Mouse (Mus musculus): ENCODE data around the gene Adamts16.
"Not testable (repeated sequence)": the region's sequence is repeated elsewhere in the genome, so short reads cannot be mapped to it uniquely, and the experiment has no call there.

Gene Adamts16

DNA sequence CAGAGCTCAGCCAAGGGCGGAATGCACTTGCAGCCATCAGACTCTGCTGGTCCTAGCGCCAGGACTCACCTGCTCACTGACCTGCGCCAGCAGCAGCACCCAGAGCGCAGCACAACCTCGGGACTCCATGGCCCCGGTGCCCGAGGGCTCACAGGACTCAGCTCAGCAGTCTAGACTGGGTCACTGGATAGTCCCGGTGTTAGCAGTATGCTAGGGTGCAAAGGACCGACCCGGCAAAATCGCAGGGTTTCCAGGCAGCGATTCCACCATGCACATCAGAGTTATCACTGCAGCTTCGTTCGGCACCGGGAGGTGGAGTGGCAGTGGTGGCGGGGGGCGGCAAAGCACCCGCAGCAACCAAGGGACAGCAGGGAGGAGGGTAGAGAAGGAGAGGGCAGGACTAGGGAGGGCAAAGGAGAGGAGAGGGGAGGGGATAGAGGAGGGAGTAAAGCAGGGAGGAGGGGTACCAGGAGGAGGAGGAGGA is at the start of gene Adamts16:
Adamts16 (minus strand) TSS at position 391 of the 484 bp plus-strand sequence.
- DNase-seq (ENCODE audit: inconsistent ontology term) = no peak

DNA sequence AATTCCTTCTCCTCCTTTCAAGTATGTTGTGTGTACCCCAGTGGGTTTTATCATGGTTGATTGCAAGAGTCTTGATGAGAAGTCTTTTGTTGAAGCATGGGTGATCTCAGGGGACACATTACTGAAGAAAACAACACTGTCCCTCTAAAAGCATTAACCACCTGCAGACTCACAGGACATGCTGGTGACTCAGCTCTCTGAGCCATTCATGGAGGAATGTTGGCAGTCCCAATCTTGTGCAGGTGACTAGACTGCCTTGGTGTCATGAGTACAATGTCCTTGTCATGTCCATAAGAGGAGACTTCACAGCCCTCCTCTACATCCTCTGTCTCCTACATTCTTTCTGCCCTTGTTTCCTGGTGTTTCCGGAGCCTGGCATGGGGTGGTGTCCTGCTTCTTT is 45.5 kb upstream of the Adamts16 start:
- peak; percentile 50 for DNase-seq (ENCODE audit: inconsistent ontology term)

DNA sequence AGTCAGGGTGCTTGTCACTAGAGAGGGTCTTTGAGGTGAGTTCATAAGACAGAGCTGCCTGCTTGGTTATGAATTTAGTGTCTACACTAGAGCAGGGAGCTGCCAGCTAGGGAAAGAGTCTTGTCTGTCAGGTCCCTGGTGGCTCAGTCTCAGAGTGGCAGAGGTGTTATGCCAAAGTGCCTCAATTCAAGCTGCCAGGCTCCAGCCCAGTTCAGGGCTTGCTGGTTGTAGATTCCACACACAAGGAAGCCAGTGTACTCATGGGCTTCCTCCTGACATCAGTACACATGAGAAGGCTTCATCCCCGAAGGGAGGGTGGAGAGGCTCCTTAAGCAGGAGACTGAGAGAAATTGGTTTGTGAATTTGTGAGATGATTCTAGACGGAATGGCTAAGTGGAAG is 43.4 kb upstream of the Adamts16 start:
- no peak for DNase-seq (ENCODE audit: inconsistent ontology term)

DNA sequence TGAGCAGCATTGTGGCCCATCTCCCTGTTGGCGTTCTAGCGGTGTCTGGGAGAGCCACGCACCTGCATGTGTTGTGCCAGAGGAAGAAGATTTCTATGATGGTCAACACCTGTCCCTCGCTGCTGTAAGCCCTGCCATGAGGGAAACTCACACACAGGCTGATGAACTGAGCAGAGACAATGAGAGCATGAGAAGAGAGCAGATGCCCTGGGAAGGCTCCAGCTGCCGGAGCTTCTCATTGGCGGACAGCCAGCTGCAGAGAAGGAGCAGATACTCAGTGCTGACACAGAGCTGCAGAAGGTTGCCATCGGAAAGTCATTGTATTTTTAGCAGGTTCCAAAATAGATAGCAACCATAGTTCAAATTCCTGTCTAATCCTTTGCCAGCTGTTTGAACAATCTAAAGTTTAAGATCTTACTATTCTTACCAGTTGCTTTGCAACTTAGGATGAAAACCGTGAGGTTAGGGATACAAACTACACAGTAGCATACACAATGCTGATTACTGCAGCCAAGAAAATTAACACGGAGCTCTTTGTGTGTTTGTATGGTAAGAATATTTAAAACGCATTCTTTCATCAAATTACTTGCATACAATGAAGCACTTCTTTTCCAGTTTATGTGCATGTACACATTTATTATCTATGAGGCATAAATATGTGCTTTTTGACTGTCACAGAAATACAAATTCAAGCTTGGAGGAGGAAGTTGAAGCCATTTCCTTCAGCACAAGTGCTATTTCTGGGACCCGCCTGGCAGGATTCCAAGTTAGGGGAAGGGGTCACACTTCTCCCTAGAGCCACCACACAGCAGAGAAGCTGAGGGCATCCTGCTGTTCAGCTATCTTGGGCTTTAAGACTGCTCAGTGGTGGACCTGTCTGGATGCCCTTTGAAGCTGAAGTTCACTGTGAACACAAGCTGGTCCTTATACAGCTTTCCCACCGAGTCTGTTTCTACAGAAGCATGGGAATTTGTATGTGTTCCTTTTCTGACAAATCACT is 42.6 kb upstream of the Adamts16 start:
- peak; percentile 75 for DNase-seq (ENCODE audit: inconsistent ontology term)

DNA sequence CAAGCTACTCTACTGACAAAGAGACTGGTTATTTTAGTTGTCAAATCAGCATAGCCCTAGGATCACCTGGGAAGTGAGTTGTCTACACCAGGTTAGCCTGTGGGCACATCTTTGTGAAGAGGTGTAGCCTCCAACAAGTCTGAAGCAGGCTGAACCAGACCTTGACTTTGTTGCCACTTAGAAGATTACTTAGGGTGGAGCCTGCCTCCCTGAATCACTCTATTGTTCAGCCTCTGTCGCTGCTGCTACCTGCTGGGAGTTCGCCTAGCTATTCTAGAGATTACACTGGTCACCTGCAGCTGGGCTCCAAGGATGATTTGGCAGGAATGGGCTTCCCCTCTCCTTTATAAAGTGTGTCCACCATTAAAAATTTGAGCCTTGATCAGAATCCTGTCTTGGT is 38.4 kb upstream of the Adamts16 start:
- not testable (repeated sequence) for DNase-seq (ENCODE audit: inconsistent ontology term)

DNA sequence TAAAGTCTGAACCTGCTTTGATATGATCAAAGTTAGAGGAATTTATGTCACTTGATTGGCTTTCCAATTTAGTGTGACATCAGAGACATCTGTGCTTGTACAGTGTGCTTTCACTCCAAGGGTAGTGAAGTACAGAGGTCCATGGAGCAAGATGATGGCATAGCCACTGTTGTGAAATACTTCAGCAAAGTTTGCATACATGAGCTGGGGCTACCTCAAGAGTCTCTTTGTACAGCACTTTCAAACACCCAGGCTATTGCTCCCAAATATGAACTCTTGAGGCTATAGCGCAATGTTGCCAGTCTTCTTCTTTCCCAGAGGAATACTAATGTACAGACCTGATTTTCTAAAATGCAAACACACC is 35.9 kb upstream of the Adamts16 start:
- no peak for DNase-seq (ENCODE audit: inconsistent ontology term)

DNA sequence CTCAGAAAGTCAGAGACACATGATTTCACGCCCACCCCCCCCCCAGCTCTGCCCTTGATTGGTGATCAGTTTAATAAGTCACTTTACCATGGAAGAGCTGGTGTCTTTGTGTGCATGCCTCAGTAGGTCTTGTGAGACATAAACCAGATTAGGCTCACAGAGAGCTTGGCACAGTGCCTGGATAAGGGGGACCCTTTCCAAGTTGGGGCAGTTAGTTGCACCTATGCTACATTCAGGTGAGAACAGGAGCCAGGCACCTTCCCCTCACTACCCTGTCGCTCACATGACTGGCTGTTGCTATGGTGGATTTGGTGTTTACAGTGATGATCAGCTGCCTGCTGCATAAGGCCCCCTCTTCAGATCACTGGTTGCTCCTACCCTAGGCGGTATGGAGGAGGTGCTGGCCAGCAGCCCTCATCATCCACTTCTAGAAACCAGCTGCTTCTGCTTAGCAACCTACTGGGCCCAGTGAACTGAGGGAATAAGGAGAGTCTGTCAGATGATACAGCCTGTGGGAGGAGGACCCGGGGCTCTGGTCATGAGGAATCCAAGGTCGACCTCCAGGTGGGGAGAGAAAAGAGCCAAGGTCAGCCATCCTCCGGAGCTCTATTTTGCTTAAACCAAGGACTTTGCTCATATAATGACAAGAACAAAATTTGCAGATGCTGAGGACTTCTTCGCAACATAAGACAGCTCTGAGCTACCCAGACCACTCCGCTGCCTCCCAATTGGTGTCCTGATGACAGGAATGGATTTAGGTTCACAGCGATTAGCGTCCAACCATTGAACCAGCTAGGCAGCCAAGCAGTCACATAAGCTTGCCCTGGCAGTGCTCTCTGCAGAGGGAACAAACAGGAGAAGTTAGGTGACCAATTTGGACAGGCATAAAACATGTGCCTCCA is 35.3 kb upstream of the Adamts16 start:
- DNase-seq (ENCODE audit: inconsistent ontology term) = peak; percentile 63

DNA sequence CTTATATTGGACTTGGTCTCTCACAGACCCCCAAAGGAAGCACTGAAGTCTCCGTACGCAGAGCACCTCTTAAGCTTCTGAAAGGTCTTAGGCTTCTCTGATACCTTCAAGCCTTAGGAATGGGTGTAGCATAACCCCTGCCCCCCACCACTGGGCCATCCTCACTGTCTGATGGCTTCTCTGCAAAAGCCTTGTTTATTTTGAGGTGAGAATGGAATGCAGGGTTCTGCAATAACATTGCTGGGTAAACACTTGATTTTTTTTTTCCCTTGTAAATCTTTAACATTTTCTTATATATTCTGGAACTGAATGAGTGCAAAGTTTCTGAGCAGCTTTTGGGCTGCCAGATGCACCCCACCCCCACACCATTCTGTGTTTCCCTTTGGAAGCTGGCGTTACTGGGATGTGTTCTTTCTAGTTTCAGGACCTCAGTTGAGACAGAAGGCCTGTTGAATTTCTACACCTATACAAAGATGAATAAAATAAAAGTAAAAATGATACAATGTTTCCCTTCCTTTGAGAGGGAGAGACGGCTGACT is 33.9 kb upstream of the Adamts16 start:
- DNase-seq (ENCODE audit: inconsistent ontology term) = no peak

DNA sequence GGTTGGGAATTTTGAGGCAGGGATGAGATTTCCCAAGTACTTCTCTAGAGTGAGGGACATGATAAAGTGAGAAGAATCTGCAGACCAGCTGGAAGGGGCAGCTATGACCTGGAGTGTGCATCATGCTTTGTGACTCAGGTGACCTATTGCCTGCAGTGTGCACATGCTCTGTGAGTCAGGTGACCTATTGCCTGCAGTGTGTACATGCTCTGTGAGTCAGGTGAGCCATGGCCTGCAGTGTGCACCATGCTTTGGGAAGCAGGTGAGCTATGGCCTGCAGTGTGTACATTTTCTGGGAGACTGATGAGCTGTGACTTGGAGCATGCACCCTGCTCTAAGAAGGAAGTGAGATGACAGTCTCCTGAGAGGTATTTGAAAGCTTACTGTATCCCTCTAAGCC is 33.1 kb upstream of the Adamts16 start:
- no peak for DNase-seq (ENCODE audit: inconsistent ontology term)

DNA sequence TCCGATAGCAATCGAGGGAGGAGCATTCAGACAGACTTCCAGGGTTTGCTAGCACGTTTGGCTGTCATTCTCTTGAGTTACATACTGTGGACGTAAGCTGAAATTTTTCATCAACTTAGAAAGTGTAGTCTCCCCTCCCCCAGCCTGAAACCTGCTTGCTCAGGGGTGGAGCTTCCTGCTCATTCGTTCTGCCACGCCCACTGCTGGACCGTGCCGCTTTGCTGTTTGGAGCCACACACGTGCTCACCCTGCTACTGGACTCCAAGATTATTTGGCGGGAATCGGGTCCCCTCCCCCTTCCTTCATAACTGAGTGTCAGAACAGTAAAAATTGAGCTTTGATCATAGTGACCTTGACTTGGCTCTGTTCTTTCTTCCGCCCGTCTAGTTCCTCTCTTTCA is 32.2 kb upstream of the Adamts16 start:
- not testable (repeated sequence) for DNase-seq (ENCODE audit: inconsistent ontology term)

DNA sequence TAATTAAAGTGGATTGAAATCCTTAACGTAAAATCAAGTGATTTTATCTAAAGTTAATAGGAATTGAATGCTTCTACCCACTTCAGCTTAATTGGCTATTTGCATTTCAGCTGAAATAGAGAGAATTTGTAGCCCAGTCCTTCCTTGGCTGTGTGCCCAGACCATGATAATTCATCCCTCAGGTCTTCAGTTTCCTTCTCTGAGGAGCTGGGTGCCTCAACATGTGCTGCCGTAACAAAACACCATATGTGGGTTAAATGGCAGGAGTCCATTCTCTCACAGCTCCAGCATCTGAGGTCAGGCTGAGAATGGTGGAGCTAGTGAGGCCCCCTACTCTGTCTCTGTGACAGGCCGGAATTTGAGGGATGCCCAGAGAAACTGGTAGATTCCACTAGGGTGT is 29.4 kb upstream of the Adamts16 start:
- peak; percentile 42 for DNase-seq (ENCODE audit: inconsistent ontology term)

DNA sequence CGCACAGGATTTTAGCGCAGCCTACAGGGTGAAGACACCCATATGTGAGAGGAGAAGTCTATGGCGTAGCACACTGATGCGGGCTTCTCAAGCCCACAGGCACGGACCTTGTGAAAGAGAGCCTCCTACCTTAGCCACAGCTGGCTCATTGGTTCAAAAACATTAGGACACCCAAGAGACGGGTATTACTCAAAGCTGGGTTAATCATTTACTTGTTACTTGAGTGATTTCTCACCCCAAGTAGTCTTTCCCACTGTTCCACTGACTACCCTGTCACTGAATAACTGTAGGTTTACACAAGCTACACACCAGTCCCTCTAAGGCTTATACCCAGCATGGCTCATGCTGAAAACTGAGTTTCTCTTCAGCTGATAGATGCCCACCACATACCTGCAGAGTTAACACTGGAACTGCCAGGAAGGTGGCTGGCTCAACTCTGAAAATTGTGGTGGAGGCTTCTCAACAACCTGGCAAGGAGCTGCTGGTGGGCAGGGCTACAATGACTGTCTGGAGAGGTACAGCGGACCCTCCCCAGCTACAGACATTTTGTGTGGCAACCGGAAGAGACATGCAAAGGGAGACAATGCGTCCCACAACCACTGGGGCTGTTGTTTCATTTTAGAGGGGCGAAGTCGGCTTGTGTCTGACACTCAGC is 25.5 kb upstream of the Adamts16 start:
- no peak for DNase-seq (ENCODE audit: inconsistent ontology term)

DNA sequence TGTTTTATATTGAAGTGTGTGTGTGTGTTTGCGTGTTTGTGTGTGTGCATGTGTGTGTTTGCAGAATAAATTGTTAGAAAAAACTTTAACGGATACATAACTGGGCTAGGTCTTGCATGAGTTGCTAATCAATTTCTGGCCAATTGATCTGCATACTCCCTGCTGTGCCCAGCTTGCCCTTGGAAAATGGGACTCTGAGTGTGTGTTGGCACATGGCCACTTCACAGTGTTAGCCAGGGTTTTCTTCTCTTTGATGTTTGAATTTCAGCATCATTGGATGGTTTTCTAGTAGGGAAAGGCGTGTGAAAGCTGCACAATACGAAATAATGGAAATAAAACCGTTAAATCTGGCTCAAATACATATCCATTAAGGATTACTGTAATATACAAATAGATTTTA is 24.3 kb upstream of the Adamts16 start:
- DNase-seq (ENCODE audit: inconsistent ontology term) = peak; percentile 26

DNA sequence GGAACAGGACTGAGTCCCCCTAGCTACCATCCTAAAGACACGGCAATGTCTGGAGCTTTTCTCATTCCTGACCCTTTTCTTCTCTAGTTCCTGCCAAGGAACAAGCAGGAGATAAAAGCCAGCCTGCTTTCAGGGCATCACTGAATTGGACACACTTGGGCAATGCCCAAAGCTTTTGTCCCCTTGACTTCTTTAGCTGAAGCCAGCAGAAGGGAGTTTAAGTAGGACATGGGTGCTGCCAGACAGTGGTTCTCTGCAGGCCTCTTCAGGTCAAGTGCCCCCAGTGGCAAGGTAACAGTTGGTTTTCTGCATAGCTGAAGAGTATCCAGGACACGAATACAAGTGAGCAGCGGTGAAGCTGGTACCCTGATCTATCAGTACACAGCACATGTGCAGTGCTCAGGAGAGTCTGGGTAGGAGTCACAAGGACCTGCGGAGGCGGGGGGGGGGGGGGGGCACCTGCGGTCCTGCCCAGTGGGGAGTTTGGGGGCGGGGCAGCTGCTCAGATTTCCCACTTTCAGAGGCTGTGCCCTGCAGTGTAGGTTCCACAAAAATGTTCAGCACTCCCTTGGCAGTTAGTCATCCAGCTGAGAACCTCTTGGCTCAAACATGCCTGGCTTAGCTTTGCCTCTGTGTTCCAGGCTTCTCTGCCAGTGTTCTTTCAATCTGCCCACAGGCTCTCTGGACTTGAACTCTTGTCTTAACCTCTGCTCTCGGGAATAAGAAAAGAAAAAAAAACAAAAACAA is 20.7 kb upstream of the Adamts16 start:
- DNase-seq (ENCODE audit: inconsistent ontology term) = peak; percentile 43

DNA sequence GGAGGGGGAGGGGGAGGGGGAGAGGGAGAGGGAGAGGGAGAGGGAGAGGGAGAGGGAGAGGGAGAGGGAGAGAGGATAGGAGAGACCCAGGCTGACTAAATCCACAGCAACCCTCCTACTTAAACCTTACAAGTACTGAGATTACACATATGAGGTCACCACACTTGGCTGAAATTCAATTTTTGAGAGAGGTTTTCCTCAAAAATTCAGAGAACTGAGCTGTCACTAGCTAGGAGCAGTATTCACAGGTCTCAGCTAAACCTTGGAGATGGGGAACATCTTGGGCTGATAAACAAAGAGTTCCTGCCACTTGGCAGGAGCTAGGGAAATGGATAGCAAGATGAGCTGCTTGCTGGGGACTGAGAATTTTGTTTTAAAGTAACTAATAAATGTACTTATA is 12.0 kb upstream of the Adamts16 start:
- no peak for DNase-seq (ENCODE audit: inconsistent ontology term)

DNA sequence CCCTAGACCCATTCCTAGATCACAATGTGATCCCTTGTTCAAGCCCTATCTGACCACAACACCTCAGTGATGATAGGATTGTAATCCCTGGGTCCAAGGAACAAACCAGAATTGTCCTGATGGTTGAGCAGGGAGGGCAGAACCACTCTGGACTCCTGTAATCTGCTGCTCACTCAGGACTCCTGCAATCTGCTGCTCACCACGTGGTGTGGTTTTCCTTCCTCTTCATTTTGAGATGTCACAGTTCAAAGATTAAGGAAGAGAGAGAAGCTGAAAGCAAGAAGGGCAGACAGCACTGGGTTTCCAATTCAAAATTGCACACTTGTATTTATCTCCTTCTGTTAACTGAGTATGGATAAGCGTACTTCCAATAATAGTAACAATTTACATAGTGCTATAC is 5.3 kb upstream of the Adamts16 start:
- DNase-seq (ENCODE audit: inconsistent ontology term) = no peak

DNA sequence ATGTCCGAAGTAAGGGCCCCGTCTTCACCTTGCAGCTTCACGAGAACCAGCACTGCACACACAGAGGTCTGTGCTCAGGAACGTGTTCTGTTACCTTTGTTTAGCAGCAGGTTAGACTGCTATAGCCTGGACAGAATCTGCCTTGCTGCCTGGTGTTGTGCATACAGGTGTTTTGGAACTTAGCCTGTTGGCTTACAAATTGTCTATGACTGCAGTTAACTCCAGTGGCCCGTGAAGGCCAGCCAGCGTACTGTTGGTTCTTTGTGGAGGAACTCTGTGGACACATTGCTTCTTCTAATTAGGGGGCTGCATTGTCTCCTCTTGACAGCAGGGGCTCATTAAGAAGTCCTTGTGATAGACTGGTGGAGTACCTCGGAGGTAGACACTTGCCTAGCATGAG is 3.9 kb upstream of the Adamts16 start:
- no peak for DNase-seq (ENCODE audit: inconsistent ontology term)

DNA sequence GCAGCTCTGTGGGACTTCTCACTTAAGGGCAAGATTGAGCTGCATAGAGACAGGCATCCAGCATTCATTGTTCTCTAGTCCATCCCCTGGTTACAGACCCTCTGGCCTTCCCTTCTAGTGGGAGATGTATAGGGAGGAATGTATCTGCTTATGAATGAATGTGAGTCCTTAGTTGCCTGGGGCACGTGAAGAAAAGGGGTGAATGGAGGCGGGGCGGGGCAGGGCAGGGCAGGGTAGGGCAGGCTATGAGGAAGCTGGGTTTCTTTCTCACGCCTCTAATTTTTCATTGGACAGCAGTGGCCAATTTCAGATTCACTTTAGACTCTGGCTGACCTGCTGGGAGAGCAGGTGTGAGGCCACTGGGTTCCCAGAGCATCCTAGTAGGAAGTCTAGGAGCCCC is 515 bp upstream of the Adamts16 start:
- no peak for DNase-seq (ENCODE audit: inconsistent ontology term)

DNA sequence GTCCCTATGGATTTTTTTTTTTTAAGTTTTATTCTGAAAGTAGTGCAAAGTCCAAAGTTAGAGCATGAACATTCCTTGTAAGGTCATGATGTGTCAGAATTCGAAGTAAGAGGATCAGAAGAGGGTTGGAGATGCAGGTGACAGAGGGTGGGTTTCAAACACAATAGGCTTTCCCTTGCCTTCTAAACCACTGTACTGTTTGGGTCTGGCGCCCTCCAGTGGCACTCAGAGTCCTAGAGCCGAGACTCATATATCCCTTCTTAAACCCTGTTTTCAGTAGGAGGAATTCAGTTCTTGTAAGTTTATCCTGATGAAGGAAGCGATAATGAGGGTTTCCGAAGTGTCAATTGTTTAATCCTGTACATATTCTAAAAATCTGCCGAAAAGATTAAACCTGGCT is 1.4 kb downstream of the Adamts16 start:
- peak; percentile 55 for DNase-seq (ENCODE audit: inconsistent ontology term)

DNA sequence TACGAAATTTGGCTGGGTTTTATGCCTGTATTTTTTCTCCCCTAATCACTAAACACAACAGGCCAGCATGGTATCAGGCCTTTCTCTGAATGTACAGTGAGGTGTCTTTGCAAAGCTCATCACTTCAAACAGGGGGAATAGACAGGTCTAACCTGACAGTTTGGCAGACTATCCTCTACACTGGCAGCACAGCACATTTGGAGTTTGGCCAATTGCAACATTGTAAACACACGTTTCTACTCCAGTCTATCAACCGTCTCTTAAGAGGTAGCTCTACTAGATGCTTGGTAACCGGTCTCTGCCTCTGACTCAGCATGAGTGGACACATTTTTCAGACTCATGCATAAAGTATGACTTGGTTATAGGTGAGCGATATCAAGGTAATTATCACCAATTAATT is 4.0 kb downstream of the Adamts16 start:
- DNase-seq (ENCODE audit: inconsistent ontology term) = no peak

DNA sequence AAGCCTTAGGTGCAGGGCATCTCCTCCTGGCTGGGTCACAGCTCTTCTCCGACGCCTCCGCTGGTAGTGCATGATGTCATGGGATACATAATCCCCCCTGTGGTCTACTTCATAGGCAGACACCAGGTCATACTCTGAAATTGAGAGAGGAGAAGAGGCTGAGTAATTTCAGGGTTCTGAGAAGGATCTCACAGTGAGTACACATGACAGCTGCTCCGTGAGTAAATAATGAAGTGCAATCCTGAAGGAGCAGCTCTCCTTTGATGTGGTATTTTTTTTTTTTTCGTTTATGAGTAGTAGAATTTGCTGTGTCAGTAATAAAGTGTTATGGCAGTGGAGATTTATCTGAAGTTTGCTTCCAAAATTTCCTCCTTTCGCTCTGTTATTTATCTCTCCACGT is 5.4 kb downstream of the Adamts16 start:
- no peak for DNase-seq (ENCODE audit: inconsistent ontology term)

Data from Muller cell, postnatal 12 days (primary cell).